In genomic region chr14:79134891-79135334, GRCm38 (mm10) we compare ENCODE assay signal across 8 mouse cellular contexts.
A peak's percentile ranks its signal among the peaks of the same experiment; 100 is the strongest.
DNase-seq lines count a peak whose midpoint lies in the region; ATAC-seq and TF ChIP-seq lines count a peak whose summit lies in the region.

No protein-coding gene starts in this region.

- H3K4me2 ChIP-seq in intestine, postnatal 0 days (replicated peaks; ENCODE audit: low read depth), result no peak overlapping the region
- H3K4me2 ChIP-seq in midbrain, embryonic 16.5 days (ENCODE audit: low read length), result no peak overlapping the region

- peak; percentile 75 for TF ChIP-seq CTCF in intestine, postnatal 0 days (IDR thresholded peaks at IDR 0.05; ENCODE audit: low read depth)

- no peaks in the 10 kb centered on the region for H3K27me3 ChIP-seq in embryonic facial prominence, embryonic 10.5 days (replicated peaks; ENCODE audit: low read depth, poor library complexity, severe bottlenecking)
- H3K27me3 ChIP-seq in intestine, postnatal 0 days (replicated peaks; ENCODE audit: control insufficient read depth, insufficient read depth, low read length), result no peaks in the 10 kb centered on the region
- no peaks in the 10 kb centered on the region for H3K27me3 ChIP-seq in midbrain, embryonic 16.5 days (ENCODE audit: control insufficient read depth, insufficient read depth, low read depth, low read length)

- no peak overlapping the region for H3K9ac ChIP-seq in intestine, postnatal 0 days (ENCODE audit: low read depth, low read length)
- no peak overlapping the region for H3K9ac ChIP-seq in midbrain, embryonic 16.5 days (ENCODE audit: low read depth, low read length)

- peak; percentile 17 to 30 for DNase-seq in left cerebral cortex, adult 18-20 months (ENCODE audit: low spot score in 2 of 2)
- DNase-seq in left cerebral cortex, adult 11 months (ENCODE audit: low spot score), result no peak
- peak; percentile 67 for DNase-seq in embryonic facial prominence, embryonic 10.5 days (ENCODE audit: low spot score)
- DNase-seq in adipocyte (ENCODE audit: low spot score), result no peak
- no peak for DNase-seq in layer of hippocampus, postnatal 36 days
- DNase-seq in layer of hippocampus, adult 9-10 months (ENCODE audit: low spot score), result no peak

- no peaks in the 10 kb centered on the region for H3K36me3 ChIP-seq in embryonic facial prominence, embryonic 10.5 days (replicated peaks)
- no peaks in the 10 kb centered on the region for H3K36me3 ChIP-seq in intestine, postnatal 0 days (ENCODE audit: control insufficient read depth, insufficient read depth)
- no peaks in the 10 kb centered on the region for H3K36me3 ChIP-seq in midbrain, embryonic 16.5 days (ENCODE audit: control insufficient read depth, insufficient read depth, low read length)

- H3K4me1 ChIP-seq in embryonic facial prominence, embryonic 10.5 days, result peaks cover 33% of the 10 kb centered on the region
- no peaks in the 10 kb centered on the region for H3K4me1 ChIP-seq in intestine, postnatal 0 days (replicated peaks; ENCODE audit: control insufficient read depth, insufficient read depth, low read length)
- H3K4me1 ChIP-seq in midbrain, embryonic 16.5 days (ENCODE audit: control insufficient read depth, insufficient read depth, low read length), result peaks cover 4% of the 10 kb centered on the region; the same call in 1 of the 2 replicates

- peak overlapping the region; percentile 58; the same call in 1 of the 2 replicates for H3K27ac ChIP-seq in embryonic facial prominence, embryonic 10.5 days (replicated peaks)
- no peak overlapping the region for H3K27ac ChIP-seq in intestine, postnatal 0 days (ENCODE audit: low read depth, low read length)
- peak overlapping the region; percentile 53; the same call in 1 of the 2 replicates for H3K27ac ChIP-seq in midbrain, embryonic 16.5 days (ENCODE audit: low read length)

- no peak overlapping the region for H3K4me3 ChIP-seq in embryonic facial prominence, embryonic 10.5 days
- H3K4me3 ChIP-seq in intestine, postnatal 0 days (ENCODE audit: low read depth, low read length), result no peak overlapping the region
- H3K4me3 ChIP-seq in midbrain, embryonic 16.5 days (ENCODE audit: low read depth, low read length), result no peak overlapping the region

- WGBS in embryonic facial prominence, embryonic 10.5 days, result 8% methylated on average over 7 of the region's 7 CpGs
- WGBS in intestine, postnatal 0 days, result 23% methylated on average over 7 of the region's 7 CpGs
- 12% methylated on average over 7 of the region's 7 CpGs for WGBS in midbrain, embryonic 16.5 days

- no peak for ATAC-seq in intestine, postnatal 0 days
- ATAC-seq in midbrain, embryonic 16.5 days, result no peak

- H3K9me3 ChIP-seq in embryonic facial prominence, embryonic 10.5 days, result no peaks in the 10 kb centered on the region
- H3K9me3 ChIP-seq in intestine, postnatal 0 days (ENCODE audit: control insufficient read depth), result no peaks in the 10 kb centered on the region
- no peaks in the 10 kb centered on the region for H3K9me3 ChIP-seq in midbrain, embryonic 16.5 days (replicated peaks; ENCODE audit: control insufficient read depth, low read length, poor library complexity, severe bottlenecking)

Comparison
In these comparisons a context has a peak if more than half of its experiments do, and no peak if none do; other contexts are left out.
1. DNase-seq: peak in left cerebral cortex, adult 18-20 months (2 of 2) and embryonic facial prominence, embryonic 10.5 days (single experiment); none in left cerebral cortex, adult 11 months (single experiment), adipocyte (single experiment), layer of hippocampus, postnatal 36 days (0 of 2) and layer of hippocampus, adult 9-10 months (single experiment).